Mouse (Mus musculus): ENCODE data around the gene Gm36245. TPM values are rescaled to one million over a fixed set of nuclear protein-coding genes. Genes with fewer than 3 reads are reported as not detected.

Gene Gm36245
- not detected in 2 replicates for polyA plus RNA-seq (2016; fragmentation: Nextera tagmentation; extraction: Ambion mirVana)

DNA sequence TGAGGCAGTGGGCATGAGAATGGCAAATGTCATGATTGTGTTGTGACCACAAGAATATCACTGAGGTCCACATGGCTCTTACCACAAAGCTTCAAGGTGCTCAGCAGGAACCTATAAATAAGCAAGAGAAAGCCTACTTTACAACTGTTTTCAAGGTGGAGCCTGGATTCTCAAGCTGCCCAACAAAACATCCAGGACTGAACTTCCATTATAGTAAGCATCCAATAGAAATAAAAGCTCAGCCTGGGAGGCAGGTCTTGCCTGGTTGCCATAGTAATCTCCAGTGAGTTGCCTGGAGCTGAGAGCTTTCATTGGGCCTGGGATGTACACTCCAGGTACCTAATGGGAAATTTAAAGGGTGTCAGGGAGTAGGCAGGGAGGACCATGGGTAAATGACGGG lies at the start of gene Gm36245:
Gm36245 (plus strand) TSS at position 301 of the 400 bp plus-strand sequence.
- no peak within 1 kb of the TSS for H3K27ac ChIP-seq
- H3K4me1 ChIP-seq: no peaks in the 10 kb centered on the region
- H3K4me2 ChIP-seq: no peak within 1 kb of the TSS
- no peak for ATAC-seq
- H3K27me3 ChIP-seq (replicated peaks): no peaks in the 10 kb centered on the region
- H3K4me3 ChIP-seq: no peak within 1 kb of the TSS
- H3K36me3 ChIP-seq: no peaks in the 10 kb centered on the region
- 84% methylated on average over 1 of the region's 1 CpGs for WGBS (ENCODE audit: insufficient replicate concordance)
- no peak within 1 kb of the TSS for H3K9ac ChIP-seq
- H3K9me3 ChIP-seq (replicated peaks): no peaks in the 10 kb centered on the region

DNA sequence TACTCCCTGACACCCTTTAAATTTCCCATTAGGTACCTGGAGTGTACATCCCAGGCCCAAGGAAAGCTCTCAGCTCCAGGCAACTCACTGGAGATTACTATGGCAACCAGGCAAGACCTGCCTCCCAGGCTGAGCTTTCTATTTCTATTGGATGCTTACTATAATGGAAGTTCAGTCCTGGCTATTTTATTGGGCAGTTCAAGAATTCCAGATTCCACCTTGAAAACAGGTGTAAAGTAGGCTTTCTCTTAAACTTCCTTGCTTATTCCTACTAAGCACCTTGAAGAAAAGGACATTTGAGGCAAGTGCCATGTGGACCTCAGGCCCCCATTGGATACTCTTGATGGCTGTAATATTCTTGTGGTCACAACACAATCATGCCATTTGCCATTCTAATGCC lies 37.3 kb upstream of the Gm36245 start, which contains the start of gene 1700025B11Rik:
1700025B11Rik (minus strand) TSS at position 101 of the 400 bp plus-strand sequence.
- Histone ChIP-seq H3K9me3 (replicated peaks) (no peaks in the 10 kb centered on the region), H3K4me3 (no peak within 1 kb of the TSS), H3K36me3 (no peaks in the 10 kb centered on the region), H3K9ac (no peak within 1 kb of the TSS), H3K4me1 (no peaks in the 10 kb centered on the region), H3K4me2 (no peak within 1 kb of the TSS), H3K27ac (no peak within 1 kb of the TSS), H3K27me3 (replicated peaks) (no peaks in the 10 kb centered on the region)
- ATAC-seq: no peak

DNA sequence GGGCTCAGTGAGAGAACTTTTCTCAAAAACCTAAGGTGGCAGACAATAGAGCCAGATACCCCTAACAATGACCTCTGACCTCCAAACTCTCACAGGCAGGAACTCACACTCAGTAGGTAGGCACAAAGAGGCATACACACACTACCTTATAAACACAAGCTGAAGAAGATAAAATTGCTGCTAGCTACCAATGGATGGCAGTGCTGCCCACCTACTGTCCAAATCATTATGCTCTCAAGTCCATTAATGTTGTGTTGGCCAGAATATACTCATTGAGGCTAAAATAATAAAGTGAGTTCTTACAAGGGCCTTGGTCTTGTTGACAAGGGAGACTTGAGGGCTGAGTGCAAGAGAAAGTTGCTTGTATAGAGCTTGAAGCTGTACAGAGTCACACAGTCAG lies 35.8 kb upstream of the Gm36245 start:
- Histone ChIP-seq H3K9me3 (replicated peaks) (no peaks in the 10 kb centered on the region), H3K27me3 (replicated peaks) (no peaks in the 10 kb centered on the region), H3K4me1 (no peaks in the 10 kb centered on the region), H3K4me2 (no peak overlapping the region), H3K9ac (no peak overlapping the region), H3K36me3 (no peaks in the 10 kb centered on the region), H3K27ac (no peak overlapping the region), H3K4me3 (no peak overlapping the region)
- no peak for ATAC-seq

DNA sequence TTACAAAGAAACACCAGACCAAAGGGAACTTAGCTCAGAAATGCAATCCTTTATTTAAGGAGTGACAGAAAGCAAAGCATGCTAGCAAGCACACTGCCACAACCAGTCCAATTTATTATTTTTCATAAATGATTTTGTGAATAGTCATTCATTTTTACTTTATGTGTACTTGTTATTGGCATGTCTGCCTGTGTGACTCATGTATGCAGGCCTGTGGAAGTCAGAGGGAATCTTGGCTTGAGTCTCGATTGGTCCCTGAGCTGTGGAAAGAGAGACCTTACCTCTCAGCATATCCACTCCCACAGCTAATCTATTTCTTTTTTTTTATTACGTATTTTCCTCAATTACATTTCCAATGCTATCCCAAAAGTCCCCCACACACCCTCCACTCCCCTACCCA lies 20.3 kb upstream of the Gm36245 start:
- Histone ChIP-seq H3K4me3 (no peak overlapping the region), H3K4me1 (no peaks in the 10 kb centered on the region), H3K9me3 (replicated peaks) (no peaks in the 10 kb centered on the region), H3K4me2 (no peak overlapping the region), H3K9ac (no peak overlapping the region), H3K27ac (no peak overlapping the region), H3K36me3 (no peaks in the 10 kb centered on the region), H3K27me3 (replicated peaks) (no peaks in the 10 kb centered on the region)
- WGBS (ENCODE audit: insufficient replicate concordance): 76% methylated on average over 2 of the region's 2 CpGs
- no peak for ATAC-seq

DNA sequence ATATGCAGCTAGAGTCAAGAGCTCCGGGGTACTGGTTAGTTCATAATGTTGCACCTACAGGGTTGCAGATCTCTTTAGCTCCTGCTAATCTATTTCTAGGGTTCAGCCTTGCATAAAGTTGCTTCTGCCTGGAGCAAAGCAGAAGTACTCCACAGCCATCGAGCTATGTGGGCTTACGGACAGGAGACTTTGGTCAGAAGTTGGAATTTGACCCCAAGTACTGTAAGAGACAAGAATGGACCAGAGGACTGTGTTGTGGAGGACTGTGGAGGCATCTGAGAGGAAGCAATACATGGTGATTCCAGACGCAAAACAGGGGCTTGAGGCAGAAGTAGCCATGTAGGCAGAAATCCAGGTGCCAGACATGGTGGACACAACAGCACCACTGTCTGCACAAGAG lies 19.7 kb upstream of the Gm36245 start:
- Histone ChIP-seq H3K27me3 (replicated peaks) (no peaks in the 10 kb centered on the region), H3K4me3 (no peak overlapping the region), H3K9ac (no peak overlapping the region), H3K4me2 (no peak overlapping the region), H3K4me1 (no peaks in the 10 kb centered on the region), H3K9me3 (replicated peaks) (no peaks in the 10 kb centered on the region), H3K27ac (no peak overlapping the region), H3K36me3 (no peaks in the 10 kb centered on the region)
- 66% methylated on average over 4 of the region's 4 CpGs for WGBS (ENCODE audit: insufficient replicate concordance)
- ATAC-seq: no peak

DNA sequence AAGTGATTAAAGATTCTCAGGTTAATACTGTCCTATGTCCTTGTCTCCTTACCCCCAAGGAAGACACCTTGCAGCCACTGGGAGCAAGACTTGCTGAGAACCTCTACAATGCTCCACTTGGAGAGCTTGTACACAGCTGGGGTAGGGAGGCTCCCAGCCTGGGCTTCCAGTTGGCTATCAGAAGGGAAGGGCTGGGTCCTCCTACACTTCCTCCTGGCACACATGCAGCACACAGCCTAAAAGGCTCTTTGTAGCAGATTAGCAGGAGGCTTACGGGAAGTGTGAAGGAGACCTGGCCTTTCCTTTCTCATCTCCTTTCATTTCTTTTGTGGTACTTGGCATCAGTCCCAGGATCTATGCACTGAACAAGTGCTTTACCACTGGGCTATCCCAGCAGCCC lies 17.4 kb upstream of the Gm36245 start:
- Histone ChIP-seq H3K4me1 (no peaks in the 10 kb centered on the region), H3K9me3 (replicated peaks) (no peaks in the 10 kb centered on the region), H3K4me2 (no peak overlapping the region), H3K27me3 (replicated peaks) (no peaks in the 10 kb centered on the region), H3K4me3 (no peak overlapping the region), H3K36me3 (no peaks in the 10 kb centered on the region), H3K9ac (no peak overlapping the region), H3K27ac (no peak overlapping the region)
- WGBS (ENCODE audit: insufficient replicate concordance): 46% methylated on average over 1 of the region's 1 CpGs
- no peak for ATAC-seq

DNA sequence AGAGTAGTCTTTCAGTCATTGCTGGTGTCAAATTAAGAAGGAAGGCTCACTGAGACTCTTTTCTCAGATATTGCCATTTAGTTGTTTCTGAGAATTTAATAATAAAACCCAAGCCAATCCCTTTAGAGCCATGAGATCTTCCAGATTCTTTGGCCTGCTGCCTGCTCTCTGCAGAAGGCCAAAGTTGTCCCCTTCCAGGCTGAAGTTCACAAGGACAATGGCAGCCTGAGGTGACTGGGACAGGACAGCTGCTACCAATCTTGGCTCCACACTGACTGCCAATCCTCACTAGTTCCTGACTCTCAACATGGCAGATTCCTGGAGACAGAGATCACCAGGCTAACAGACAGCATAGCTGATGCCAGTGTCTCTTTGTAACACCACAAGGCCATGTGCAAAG lies 12.0 kb upstream of the Gm36245 start:
- no peaks in the 10 kb centered on the region for H3K36me3 ChIP-seq
- no peaks in the 10 kb centered on the region for H3K4me1 ChIP-seq
- H3K9me3 ChIP-seq (replicated peaks): no peaks in the 10 kb centered on the region
- H3K4me2 ChIP-seq: no peak overlapping the region
- no peak for ATAC-seq
- H3K27ac ChIP-seq: no peak overlapping the region
- H3K9ac ChIP-seq: no peak overlapping the region
- no peaks in the 10 kb centered on the region for H3K27me3 ChIP-seq (replicated peaks)
- H3K4me3 ChIP-seq: no peak overlapping the region

DNA sequence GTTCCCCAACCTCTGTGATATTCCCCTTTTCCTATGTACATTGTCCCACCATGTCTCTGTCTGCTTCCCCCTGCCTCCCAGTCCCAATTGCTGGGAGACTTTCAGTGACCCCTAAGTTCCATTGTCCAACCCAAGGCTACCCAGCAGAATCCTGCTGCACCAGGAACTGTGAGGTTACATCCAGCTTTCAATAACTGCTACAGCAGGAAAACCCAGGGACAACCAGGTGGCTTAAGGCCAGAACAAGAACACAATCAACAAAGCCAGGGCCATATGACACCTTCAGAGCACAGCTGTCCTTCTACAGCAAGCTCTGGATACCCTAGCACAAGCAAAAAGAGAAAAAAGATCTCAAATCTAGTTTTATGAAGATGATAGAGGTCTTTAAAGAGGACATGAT lies 10.1 kb upstream of the Gm36245 start:
- no peak overlapping the region for H3K27ac ChIP-seq
- H3K9me3 ChIP-seq (replicated peaks): no peaks in the 10 kb centered on the region
- no peaks in the 10 kb centered on the region for H3K4me1 ChIP-seq
- ATAC-seq: no peak
- H3K36me3 ChIP-seq: no peaks in the 10 kb centered on the region
- H3K4me2 ChIP-seq: no peak overlapping the region
- no peaks in the 10 kb centered on the region for H3K27me3 ChIP-seq (replicated peaks)
- H3K9ac ChIP-seq: no peak overlapping the region
- no peak overlapping the region for H3K4me3 ChIP-seq

DNA sequence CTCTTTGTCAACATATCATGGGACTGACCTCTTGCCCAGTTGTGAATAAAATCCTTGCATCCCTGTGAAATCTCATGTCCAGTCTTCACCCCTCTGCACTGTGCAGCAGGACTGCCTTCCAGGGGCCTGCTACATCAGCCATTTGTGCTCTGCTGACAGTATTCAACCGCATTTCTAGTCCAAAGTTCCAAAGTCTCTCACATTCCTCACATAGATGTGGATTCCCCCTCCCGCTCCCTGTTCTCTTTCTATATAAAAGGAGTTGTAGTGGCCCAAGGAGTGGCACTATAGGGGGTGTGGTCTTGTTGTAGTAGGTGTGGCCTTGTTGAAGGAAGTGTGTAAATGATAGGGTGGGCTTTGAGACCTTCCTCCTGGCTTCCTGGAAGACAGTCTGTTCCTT lies 8.2 kb upstream of the Gm36245 start:
- ATAC-seq: no peak
- Histone ChIP-seq H3K4me2 (no peak overlapping the region), H3K27ac (no peak overlapping the region), H3K4me1 (no peaks in the 10 kb centered on the region), H3K36me3 (no peaks in the 10 kb centered on the region), H3K9ac (no peak overlapping the region), H3K4me3 (no peak overlapping the region), H3K27me3 (replicated peaks) (no peaks in the 10 kb centered on the region), H3K9me3 (replicated peaks) (no peaks in the 10 kb centered on the region)
- WGBS (ENCODE audit: insufficient replicate concordance): 64% methylated on average over 2 of the region's 2 CpGs

DNA sequence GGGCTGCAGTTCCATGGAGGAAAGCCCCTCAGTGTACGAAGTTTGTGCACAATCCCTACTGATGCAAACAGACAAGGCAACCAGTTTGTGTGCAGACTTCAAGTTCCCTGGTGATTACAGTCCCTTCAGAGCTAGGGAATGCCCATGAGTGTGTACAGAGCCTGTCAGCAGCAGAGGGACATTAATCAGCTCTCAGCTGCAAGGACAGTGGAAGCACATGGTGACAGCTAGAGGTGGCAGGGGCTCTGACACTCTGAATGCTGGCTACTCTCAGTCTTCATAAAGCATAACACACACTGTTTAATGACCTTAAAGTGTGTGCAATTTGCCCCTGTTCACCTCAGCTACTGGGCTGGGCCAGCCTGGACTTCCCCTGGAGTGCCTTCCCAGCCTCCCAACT lies 5.5 kb upstream of the Gm36245 start:
- Histone ChIP-seq H3K36me3 (no peaks in the 10 kb centered on the region), H3K4me3 (no peak overlapping the region), H3K4me2 (no peak overlapping the region), H3K9ac (no peak overlapping the region), H3K27me3 (replicated peaks) (no peaks in the 10 kb centered on the region), H3K9me3 (replicated peaks) (no peaks in the 10 kb centered on the region), H3K27ac (no peak overlapping the region), H3K4me1 (no peaks in the 10 kb centered on the region)
- ATAC-seq: no peak
- 41% methylated on average over 1 of the region's 1 CpGs for WGBS (ENCODE audit: insufficient replicate concordance)

DNA sequence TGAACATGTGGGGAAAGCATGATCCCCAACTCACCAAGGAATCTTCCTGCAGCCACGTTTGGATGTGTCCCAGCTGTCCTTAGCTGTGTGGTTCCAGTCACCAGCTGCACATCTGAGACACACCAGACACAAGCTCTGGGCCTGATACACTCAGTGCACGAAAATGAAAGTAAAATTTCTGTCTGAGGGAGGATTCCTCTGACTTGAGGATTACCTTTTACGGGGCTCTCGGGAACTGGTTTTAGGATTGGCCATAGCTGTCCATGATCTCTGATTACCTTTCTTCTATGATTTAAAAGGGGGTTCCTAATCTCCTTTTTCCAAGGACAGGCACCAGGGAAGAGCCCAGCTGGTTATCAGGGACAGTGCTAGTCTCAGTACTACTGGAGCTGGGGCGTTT lies 3.1 kb upstream of the Gm36245 start, which contains the start of gene Apol10b:
Apol10b (minus strand) TSS at position 165 of the 400 bp plus-strand sequence.
- Histone ChIP-seq H3K9me3 (replicated peaks) (no peaks in the 10 kb centered on the region), H3K4me1 (no peaks in the 10 kb centered on the region), H3K4me2 (no peak within 1 kb of the TSS), H3K9ac (no peak within 1 kb of the TSS), H3K4me3 (no peak within 1 kb of the TSS), H3K36me3 (no peaks in the 10 kb centered on the region), H3K27ac (no peak within 1 kb of the TSS), H3K27me3 (replicated peaks) (no peaks in the 10 kb centered on the region)
- whole genome bisulfite sequencing (ENCODE audit: insufficient replicate concordance): 48% methylated on average over 5 of the region's 5 CpGs
- ATAC-seq: no peak

DNA sequence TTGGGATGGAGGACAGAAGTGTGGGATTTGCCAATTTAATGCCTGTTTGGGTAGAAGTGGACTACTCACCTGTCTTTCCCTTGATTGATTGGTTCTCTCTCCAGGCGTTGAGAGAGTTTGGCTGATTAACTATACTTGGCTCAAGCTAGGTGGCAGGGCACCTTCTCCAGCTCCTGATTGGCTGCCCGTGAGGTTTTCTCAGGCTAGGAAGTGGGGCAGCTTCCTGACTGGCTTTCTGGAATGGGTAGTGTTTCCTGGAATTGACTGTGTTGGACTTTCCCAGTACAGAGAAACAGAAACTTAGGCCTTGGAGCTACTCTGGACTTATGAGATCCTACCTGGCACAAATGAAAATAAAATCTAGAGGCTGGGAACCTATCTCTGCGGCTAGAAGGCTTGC lies 629 bp upstream of the Gm36245 start:
- Histone ChIP-seq H3K36me3 (no peaks in the 10 kb centered on the region), H3K4me2 (no peak overlapping the region), H3K27ac (no peak overlapping the region), H3K4me1 (no peaks in the 10 kb centered on the region), H3K27me3 (replicated peaks) (no peaks in the 10 kb centered on the region), H3K9ac (no peak overlapping the region), H3K4me3 (no peak overlapping the region), H3K9me3 (replicated peaks) (no peaks in the 10 kb centered on the region)
- 42% methylated on average over 3 of the region's 3 CpGs for WGBS (ENCODE audit: insufficient replicate concordance)
- no peak for ATAC-seq

DNA sequence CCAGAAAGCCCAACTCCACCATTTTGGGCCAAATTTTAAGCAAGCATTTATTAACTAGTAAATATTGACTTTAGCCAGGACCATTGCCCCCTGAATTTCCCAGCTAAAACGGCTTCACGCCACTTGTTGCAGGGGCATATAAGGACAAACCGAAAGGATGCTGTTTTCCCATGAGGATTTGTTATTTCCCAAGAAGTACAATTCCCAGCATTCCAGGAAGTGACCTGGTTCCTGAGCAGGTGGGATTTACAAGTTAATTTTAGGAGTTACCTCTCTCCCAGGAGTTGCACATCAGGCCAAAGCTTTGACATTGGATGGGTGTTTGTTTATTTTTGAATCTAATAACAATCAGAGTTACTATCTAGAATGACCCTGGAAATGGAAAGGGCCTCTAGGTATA lies 7.0 kb downstream of the Gm36245 start:
- Histone ChIP-seq H3K4me3 (no peak overlapping the region), H3K9me3 (replicated peaks) (no peaks in the 10 kb centered on the region), H3K9ac (no peak overlapping the region), H3K36me3 (no peaks in the 10 kb centered on the region), H3K27me3 (replicated peaks) (no peaks in the 10 kb centered on the region), H3K4me1 (no peaks in the 10 kb centered on the region), H3K27ac (no peak overlapping the region), H3K4me2 (no peak overlapping the region)
- no peak for ATAC-seq
- WGBS (ENCODE audit: insufficient replicate concordance): 81% methylated on average over 3 of the region's 3 CpGs
